ENCODE assay signal across 16 mouse cellular contexts in genomic region chr2:34810775-34811174, GRCm38 (mm10). TPM values are rescaled to one million over a fixed set of nuclear protein-coding genes. Genes with fewer than 3 reads are reported as not detected.
"Had no signal": no experiment of that assay in that cellular context is flagged by ENCODE, and none has a peak within 500 bp of the region (broad histone marks: within the 10 kb centered on the region; RNA-seq: fewer than 3 reads in every experiment).

No protein-coding gene starts in this region.

- H3K4me2 ChIP-seq: intestine, embryonic 15.5 days; limb, embryonic 13.5 days; midbrain, embryonic 12.5 days; neural tube, embryonic 13.5 days had no signal

- H3K27ac ChIP-seq: intestine, embryonic 15.5 days; limb, embryonic 13.5 days; midbrain, embryonic 12.5 days; neural tube, embryonic 13.5 days had no signal

- H3K4me3 ChIP-seq: intestine, embryonic 15.5 days; limb, embryonic 13.5 days; midbrain, embryonic 12.5 days; neural tube, embryonic 13.5 days had no signal

- H3K9ac ChIP-seq: intestine, embryonic 15.5 days; limb, embryonic 13.5 days; midbrain, embryonic 12.5 days; neural tube, embryonic 13.5 days had no signal

- ATAC-seq: intestine, embryonic 15.5 days; midbrain, embryonic 16.5 days had no signal

- H3K4me1 ChIP-seq: intestine, embryonic 15.5 days; limb, embryonic 13.5 days; midbrain, embryonic 12.5 days had no signal

- DNase-seq: kidney, adult 18-20 months; kidney, postnatal 10 days; left cerebral cortex, postnatal 4 days; lung, adult 18-20 months; right cerebral cortex, postnatal 14 days; thymus, postnatal 4 days had no signal

- H3K9me3 ChIP-seq: intestine, embryonic 15.5 days; limb, embryonic 13.5 days; midbrain, embryonic 12.5 days; neural tube, embryonic 13.5 days had no signal

- H3K27me3 ChIP-seq: intestine, embryonic 15.5 days; limb, embryonic 13.5 days; midbrain, embryonic 12.5 days; neural tube, embryonic 13.5 days had no signal

RNA-seq across cellular contexts. Expression of gene Gm34653, which starts 22.0 kb away (rescaled TPM):
- polyA plus RNA-seq: intestine, embryonic 15.5 days; kidney, embryonic 14.5 days; large intestine, adult 2 months; lung, embryonic 16.5 days; midbrain, embryonic 16.5 days; neural tube, embryonic 13.5 days; small intestine, adult 2 months; stomach, embryonic 16.5 days had no signal
